Mouse (Mus musculus) heart, embryonic 12.5 days (tissue): Measurements from ENCODE around the gene Gse1. TPM values are rescaled to one million over a fixed set of nuclear protein-coding genes. Genes with fewer than 3 reads are reported as not detected.
A peak's percentile ranks its signal among the peaks of the same experiment; 100 is the strongest.

Experiments
- ATAC-seq: fragments of 200-750 bp; cut with Nextera tagmentation; 2 replicates; pipeline ENCODE4 v1.8.0; 2017; ENCODE audit warnings: moderate TSS enrichment, moderate library complexity; ENCODE audit not compliant: insufficient number of reproducible peaks, low FRiP score
- H3K27ac ChIP-seq: fragments of 300-500 bp; sonication (generic); 2 replicates; pipeline ENCODE4 v1.5.1; 2016; ENCODE audit warnings: mild to moderate bottlenecking, moderate library complexity; ENCODE audit not compliant: poor library complexity, severe bottlenecking
- H3K27me3 ChIP-seq: fragments of 300-500 bp; sonication (generic); replicated peaks from 2 replicates; pipeline ENCODE4 v1.6.1; 2016; ENCODE audit warnings: mild to moderate bottlenecking, moderate library complexity
- H3K36me3 ChIP-seq: fragments of 300-500 bp; sonication (generic); 2 replicates; pipeline ENCODE4 v1.6.1; 2016; ENCODE audit warnings: mild to moderate bottlenecking, moderate library complexity
- H3K4me1 ChIP-seq: fragments of 300-500 bp; sonication (generic); replicated peaks from 2 replicates; pipeline ENCODE4 v1.6.1; 2016; ENCODE audit warnings: mild to moderate bottlenecking
- H3K4me2 ChIP-seq: fragments of 300-500 bp; sonication (generic); 2 replicates; pipeline ENCODE4 v1.6.1; 2016; ENCODE audit warnings: mild to moderate bottlenecking, moderate library complexity
- H3K4me3 ChIP-seq: fragments of 300-500 bp; sonication (generic); 2 replicates; pipeline ENCODE4 v1.5.1; 2016; ENCODE audit warnings: mild to moderate bottlenecking
- H3K9ac ChIP-seq: fragments of 300-500 bp; sonication (generic); 2 replicates; pipeline ENCODE4 v1.6.1; 2016; ENCODE audit warnings: mild to moderate bottlenecking, moderate library complexity
- H3K9me3 ChIP-seq: fragments of 300-500 bp; sonication (generic); replicated peaks from 2 replicates; pipeline ENCODE4 v1.6.1; 2016; ENCODE audit warnings: mild to moderate bottlenecking, moderate library complexity
- WGBS: fragments of 180-500 bp; shearing (Covaris S2); methylation state at CpG from one replicate; pipeline ENCODE4 v1.1.7; 2016; 5-methylcytosine and 5-hydroxymethylcytosine counted together
- polyA plus RNA-seq: library from polyadenylated mRNA; unstranded; fragments of >200 nt; fragmentation: Nextera tagmentation; extraction: Ambion mirVana; gene quantifications from 2 replicates; pipeline ENCODE4 v1.2.1, GENCODE M21; 2016

Gene Gse1
- polyA plus RNA-seq, 1 experiment from 2014 or later = 14.0 TPM

- ATAC-seq = no peak
- Histone ChIP-seq H3K4me3 (no peak overlapping the region), H3K27me3 (no peaks in the 10 kb centered on the region), H3K36me3 (peaks cover 15% of the 10 kb centered on the region; the same call in 1 of the 2 replicates), H3K27ac (no peak overlapping the region), H3K9ac (no peak overlapping the region), H3K4me2 (no peak overlapping the region), H3K9me3 (peaks cover 9% of the 10 kb centered on the region), H3K4me1 (0 out of 2 replicates have a peak, but pooled peaks cover 3% of the 10 kb centered on the region)
- WGBS = 87% methylated on average over 5 of the region's 5 CpGs
Measured at GRCm38 (mm10) chr8:120243916-120244451, 15.7 kb downstream of the Gse1 start.

GRCm38 (mm10) chr8:120244553-120244952, 16.3 kb downstream of the Gse1 start:
- Histone ChIP-seq H3K9ac (no peak overlapping the region), H3K4me2 (no peak overlapping the region), H3K36me3 (peaks cover 15% of the 10 kb centered on the region; the same call in 1 of the 2 replicates), H3K4me1 (peaks cover 6% of the 10 kb centered on the region), H3K9me3 (peaks cover 9% of the 10 kb centered on the region), H3K4me3 (no peak overlapping the region), H3K27ac (no peak overlapping the region), H3K27me3 (no peaks in the 10 kb centered on the region)
- ATAC-seq = no peak
- 86% methylated on average over 10 of the region's 10 CpGs for WGBS

GRCm38 (mm10) chr8:120247618-120248017, 19.4 kb downstream of the Gse1 start:
- no peak overlapping the region for H3K4me2 ChIP-seq
- H3K9me3 ChIP-seq = peaks cover 9% of the 10 kb centered on the region
- peaks cover 31% of the 10 kb centered on the region for H3K4me1 ChIP-seq
- 83% methylated on average over 5 of the region's 5 CpGs for WGBS
- ATAC-seq = no peak
- H3K27me3 ChIP-seq = no peaks in the 10 kb centered on the region
- 0 out of 2 replicates have a peak, but pooled peaks cover 10% of the 10 kb centered on the region for H3K36me3 ChIP-seq
- no peak overlapping the region for H3K9ac ChIP-seq
- no peak overlapping the region for H3K4me3 ChIP-seq
- H3K27ac ChIP-seq = no peak overlapping the region

DNA sequence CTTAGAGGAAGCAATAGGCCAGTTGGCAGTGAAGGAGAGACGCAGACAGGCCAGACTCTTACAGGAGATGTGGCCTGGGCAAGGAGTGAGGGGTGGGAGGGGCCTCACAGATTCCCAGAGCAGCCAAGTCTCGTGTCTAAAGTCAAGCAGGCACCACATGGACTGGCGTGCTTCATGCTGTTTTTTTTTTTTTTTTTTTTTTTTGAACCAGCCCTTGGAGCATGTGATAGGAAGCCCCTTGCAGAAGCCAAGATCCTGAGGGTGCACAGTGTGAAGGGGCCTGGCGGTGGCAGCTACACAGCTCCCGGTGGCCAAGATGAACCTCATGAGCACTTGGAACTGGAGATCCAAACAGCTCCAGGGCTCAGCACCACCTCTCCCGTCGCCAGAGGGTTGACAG, 19.8 kb downstream of the Gse1 start:
- WGBS = 73% methylated on average over 7 of the region's 7 CpGs
- Histone ChIP-seq H3K9ac (no peak overlapping the region), H3K27me3 (no peaks in the 10 kb centered on the region), H3K4me1 (peaks cover 31% of the 10 kb centered on the region), H3K27ac (no peak overlapping the region), H3K4me3 (no peak overlapping the region), H3K36me3 (0 out of 2 replicates have a peak, but pooled peaks cover 10% of the 10 kb centered on the region), H3K9me3 (peaks cover 9% of the 10 kb centered on the region), H3K4me2 (no peak overlapping the region)
- ATAC-seq = no peak

DNA sequence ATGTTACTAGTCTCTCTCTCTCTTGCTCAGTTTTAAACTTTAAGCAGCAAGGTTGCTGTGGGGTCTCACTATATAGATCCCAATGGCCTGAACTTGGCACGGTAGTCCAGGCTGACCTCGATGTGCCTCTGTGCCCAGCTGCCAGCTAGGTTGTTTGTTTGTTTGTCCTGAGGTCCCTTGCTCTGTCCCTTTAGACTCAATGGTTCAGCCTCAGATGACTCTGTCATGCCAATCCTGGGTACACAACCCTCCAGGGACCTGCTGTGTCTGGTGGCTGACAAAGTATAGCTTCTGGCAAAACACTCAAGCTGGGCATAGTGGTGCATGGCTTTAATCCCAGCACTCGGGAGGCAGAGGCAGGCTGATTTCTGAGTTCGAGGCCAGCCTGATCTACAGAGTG, 20.2 kb downstream of the Gse1 start:
- no peak overlapping the region for H3K27ac ChIP-seq
- H3K4me3 ChIP-seq = no peak overlapping the region
- WGBS = 86% methylated on average over 4 of the region's 4 CpGs
- ATAC-seq = no peak
- H3K36me3 ChIP-seq = 0 out of 2 replicates have a peak, but pooled peaks cover 10% of the 10 kb centered on the region
- H3K4me1 ChIP-seq = peaks cover 31% of the 10 kb centered on the region
- H3K4me2 ChIP-seq = no peak overlapping the region
- H3K9me3 ChIP-seq = peaks cover 9% of the 10 kb centered on the region
- H3K27me3 ChIP-seq = no peaks in the 10 kb centered on the region
- no peak overlapping the region for H3K9ac ChIP-seq

- Histone ChIP-seq H3K9ac (no peak overlapping the region), H3K27ac (no peak overlapping the region), H3K9me3 (peaks cover 4% of the 10 kb centered on the region; the same call in 1 of the 2 replicates), H3K4me3 (no peak overlapping the region), H3K4me1 (peaks cover 31% of the 10 kb centered on the region), H3K36me3 (no peaks in the 10 kb centered on the region), H3K27me3 (no peaks in the 10 kb centered on the region), H3K4me2 (no peak overlapping the region)
- ATAC-seq = no peak
- WGBS = 73% methylated on average over 9 of the region's 9 CpGs
Measured at GRCm38 (mm10) chr8:120249800-120250336, 21.6 kb downstream of the Gse1 start.

DNA sequence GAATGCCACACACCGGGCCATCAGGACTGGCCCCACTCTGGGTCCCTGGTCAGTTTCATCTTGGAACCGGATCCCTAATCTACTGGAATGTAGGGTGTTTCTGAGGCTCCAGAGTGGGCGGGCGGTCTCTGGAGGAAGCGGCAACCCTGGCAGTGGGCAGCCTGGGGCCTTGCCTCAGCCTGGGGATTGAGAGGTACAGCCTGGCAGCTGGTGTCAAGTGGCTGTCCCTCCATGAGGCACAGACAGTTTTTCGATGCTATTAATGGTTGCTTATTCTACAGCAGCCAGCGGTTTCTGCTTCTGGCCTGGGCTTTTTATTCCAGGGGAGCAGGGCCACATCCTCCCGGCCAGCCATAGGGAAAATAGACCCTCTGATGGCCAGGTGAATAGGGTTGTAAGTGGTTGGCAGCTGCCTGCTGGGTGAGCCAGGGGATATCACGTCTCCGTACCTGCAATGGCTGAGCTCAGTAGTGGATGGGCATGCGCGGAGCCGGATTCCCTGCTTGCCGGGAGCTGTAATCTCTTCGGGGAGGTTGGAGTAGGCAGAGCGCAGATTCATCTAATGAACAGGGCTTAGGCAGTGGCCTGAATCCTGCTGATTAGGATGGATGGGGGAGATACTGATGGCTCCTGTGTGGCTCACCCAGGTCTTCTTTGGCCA, 22.6 kb downstream of the Gse1 start:
- ATAC-seq = no peak
- Histone ChIP-seq H3K27ac (peak overlapping the region; percentile 30; the same call in 1 of the 2 replicates), H3K4me2 (no peak overlapping the region; the same call in 1 of the 2 replicates), H3K36me3 (no peaks in the 10 kb centered on the region), H3K27me3 (no peaks in the 10 kb centered on the region), H3K9ac (no peak overlapping the region; the same call in 1 of the 2 replicates), H3K9me3 (peaks cover 4% of the 10 kb centered on the region; the same call in 1 of the 2 replicates), H3K4me3 (no peak overlapping the region), H3K4me1 (peaks cover 35% of the 10 kb centered on the region)
- 57% methylated on average over 16 of the region's 16 CpGs for WGBS

DNA sequence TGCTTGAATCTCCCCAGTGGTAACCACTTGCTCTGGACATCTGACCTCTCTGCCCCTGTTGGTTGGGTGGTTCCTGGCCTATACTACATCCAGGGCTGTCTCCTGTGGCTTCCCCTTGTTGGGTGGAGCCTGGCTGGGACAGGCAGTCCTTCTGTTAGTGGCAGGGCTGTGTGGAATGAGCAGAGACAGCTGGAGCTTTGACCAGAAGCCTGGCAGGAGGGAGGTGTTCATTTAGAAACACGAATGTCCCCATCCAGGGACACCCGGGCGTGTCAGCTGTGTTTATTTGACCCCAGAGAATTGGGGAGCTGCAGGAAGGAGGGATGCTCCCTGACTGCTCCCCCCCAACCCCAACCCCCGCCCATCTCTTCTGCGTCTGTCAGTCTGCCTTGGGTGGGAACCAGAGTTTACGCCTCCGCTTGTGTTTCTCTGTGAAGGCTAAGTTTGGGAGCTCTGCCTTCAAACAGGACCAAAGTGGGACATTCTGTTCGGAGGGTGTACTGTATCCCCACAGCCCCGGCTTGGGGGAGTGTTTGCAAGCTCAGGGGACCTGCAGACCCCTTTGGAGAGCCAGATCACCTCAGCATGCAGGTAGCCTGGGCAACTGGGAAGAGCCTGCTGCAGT, 23.3 kb downstream of the Gse1 start:
- H3K4me3 ChIP-seq = no peak overlapping the region
- no peak overlapping the region for H3K27ac ChIP-seq
- no peak overlapping the region for H3K4me2 ChIP-seq
- WGBS = 68% methylated on average over 9 of the region's 9 CpGs
- no peaks in the 10 kb centered on the region for H3K27me3 ChIP-seq
- ATAC-seq = no peak
- H3K9ac ChIP-seq = 0 out of 2 replicates have a peak overlapping the region, but pooled peaks have one; percentile 23
- peaks cover 42% of the 10 kb centered on the region for H3K4me1 ChIP-seq
- H3K9me3 ChIP-seq = peaks cover 4% of the 10 kb centered on the region; the same call in 1 of the 2 replicates
- no peaks in the 10 kb centered on the region for H3K36me3 ChIP-seq

DNA sequence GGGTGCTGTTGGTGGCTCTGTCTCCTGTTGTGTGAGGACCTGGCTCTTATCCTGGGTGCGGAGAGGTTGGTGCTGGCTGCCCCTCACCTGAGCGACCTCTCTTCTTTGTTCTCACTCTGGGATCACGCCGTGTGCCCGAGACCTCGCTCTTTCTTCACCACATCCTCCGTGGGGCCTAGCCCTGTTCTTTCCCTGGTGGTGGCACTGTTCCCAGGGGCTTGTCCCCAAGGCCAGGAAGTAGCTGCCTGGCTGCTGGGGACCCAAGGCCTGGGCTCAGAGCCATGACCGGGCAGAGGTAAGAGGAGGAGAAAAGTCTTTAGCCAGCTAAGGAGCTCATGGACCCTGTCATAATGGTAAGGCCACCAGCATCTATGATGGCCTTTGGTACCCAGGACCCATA, 25.4 kb downstream of the Gse1 start:
- no peaks in the 10 kb centered on the region for H3K36me3 ChIP-seq
- H3K9ac ChIP-seq = no peak overlapping the region
- H3K27me3 ChIP-seq = no peaks in the 10 kb centered on the region
- WGBS = 84% methylated on average over 8 of the region's 8 CpGs
- peaks cover 50% of the 10 kb centered on the region for H3K4me1 ChIP-seq
- H3K27ac ChIP-seq = no peak overlapping the region
- no peaks in the 10 kb centered on the region for H3K9me3 ChIP-seq
- ATAC-seq = no peak
- H3K4me2 ChIP-seq = no peak overlapping the region
- no peak overlapping the region for H3K4me3 ChIP-seq

GRCm38 (mm10) chr8:120255406-120255987, 27.2 kb downstream of the Gse1 start:
- Histone ChIP-seq H3K4me3 (no peak overlapping the region), H3K4me2 (no peak overlapping the region), H3K36me3 (no peaks in the 10 kb centered on the region), H3K9ac (no peak overlapping the region), H3K27ac (no peak overlapping the region), H3K27me3 (no peaks in the 10 kb centered on the region; the same call in 1 of the 2 replicates), H3K9me3 (no peaks in the 10 kb centered on the region), H3K4me1 (peaks cover 37% of the 10 kb centered on the region)
- 79% methylated on average over 6 of the region's 6 CpGs for WGBS
- no peak for ATAC-seq

DNA sequence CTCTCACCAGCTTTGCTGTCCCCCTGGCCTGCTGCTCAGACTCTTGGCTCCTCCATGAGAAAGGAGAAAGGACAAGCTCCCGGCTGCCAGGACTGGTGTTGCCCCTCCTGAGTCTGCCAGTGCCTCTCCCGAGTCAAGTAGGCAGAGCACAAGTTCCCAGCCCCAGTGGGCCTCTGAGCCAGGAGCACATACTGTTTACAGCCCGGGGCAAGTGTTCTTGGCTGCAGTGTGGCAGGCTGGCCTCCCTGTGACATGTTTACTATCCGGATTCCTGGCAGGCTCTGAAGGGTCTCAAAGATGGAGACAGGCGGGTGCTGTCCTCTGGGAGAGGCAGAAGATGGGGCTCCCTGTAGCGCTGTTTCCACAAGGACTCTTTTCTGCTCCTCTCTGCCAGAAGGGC, 28.7 kb downstream of the Gse1 start:
- H3K27ac ChIP-seq = peak overlapping the region; percentile 20; the same call in 1 of the 2 replicates
- H3K9me3 ChIP-seq = no peaks in the 10 kb centered on the region

More for the DNA sequence above, 28.7 kb downstream of the Gse1 start:
- WGBS = 35% methylated on average over 6 of the region's 6 CpGs
- Histone ChIP-seq H3K27me3 (no peaks in the 10 kb centered on the region; the same call in 1 of the 2 replicates), H3K36me3 (no peaks in the 10 kb centered on the region), H3K4me3 (no peak overlapping the region), H3K4me1 (peaks cover 37% of the 10 kb centered on the region), H3K9ac (no peak overlapping the region), H3K4me2 (no peak overlapping the region)
- ATAC-seq = no peak
